Mouse (Mus musculus) thymus, adult 2 months (tissue): ENCODE data around the gene Olfr706.

Experiments
- CTCF ChIP-seq: fragments of 200-500 bp; IDR thresholded peaks from 2 replicates; pipeline ENCODE4 v1.5.1; 2012; ENCODE audit warnings: mild to moderate bottlenecking, control low read depth, low read length, moderate library complexity, borderline replicate concordance; ENCODE audit not compliant: control insufficient read depth, poor library complexity, insufficient read depth; ENCODE audit errors: extremely low read depth
- POLR2A ChIP-seq: fragments of 200-500 bp; IDR thresholded peaks from 2 replicates; pipeline ENCODE4 v1.6.1; 2012; ENCODE audit warnings: mild to moderate bottlenecking, low read length, control low read depth, moderate library complexity; ENCODE audit not compliant: control insufficient read depth, poor library complexity, insufficient read depth; ENCODE audit errors: extremely low read depth

- TF ChIP-seq CTCF (no peak), POLR2A (no peak)
Measured at GRCm38 (mm10) chr7:106843060-106843459, 44.9 kb downstream of the Olfr706 start, which contains the start of gene Olfr703.
